Mouse (Mus musculus) fibroblast of lung, adult 2 months (primary cell): Measurements from ENCODE around the gene Olfr457.
"Not testable (repeated sequence)": the region's sequence is repeated elsewhere in the genome, so short reads cannot be mapped to it uniquely, and the experiment has no call there.

Source experiments
- DNase-seq: peaks from one replicate; pipeline ENCODE4 v3.0.0-alpha.2; 2011; ENCODE audit warnings: low read depth

The Olfr457 gene

GRCm38 (mm10) chr6:42476235-42476634, at the start of gene Olfr457:
TSS of gene Olfr457 (minus strand) at chr6:42476335.
- no peak for DNase-seq

GRCm38 (mm10) chr6:42513461-42513860, 37.3 kb upstream of the Olfr457 start:
- DNase-seq: peak; percentile 25

- no peak for DNase-seq
These were observed 33.2 kb upstream of the Olfr457 start for GRCm38 (mm10) chr6:42509311-42509710.

- DNase-seq: no peak
These were observed 27.3 kb upstream of the Olfr457 start for GRCm38 (mm10) chr6:42503478-42503877.

GRCm38 (mm10) chr6:42489731-42490130, 13.6 kb upstream of the Olfr457 start:
- DNase-seq: no peak

GRCm38 (mm10) chr6:42487114-42487513, 11.0 kb upstream of the Olfr457 start, which contains the start of gene Olfr456:
TSS of gene Olfr456 (minus strand) at chr6:42487214.
- DNase-seq: no peak

GRCm38 (mm10) chr6:42484633-42485032, 8.5 kb upstream of the Olfr457 start:
- DNase-seq: no peak

- DNase-seq: not testable (repeated sequence)
These were observed 4.8 kb downstream of the Olfr457 start for GRCm38 (mm10) chr6:42471298-42471697.

GRCm38 (mm10) chr6:42470542-42470941, 5.6 kb downstream of the Olfr457 start:
- DNase-seq: no peak

GRCm38 (mm10) chr6:42465096-42465495, 11.0 kb downstream of the Olfr457 start, which contains the start of gene Olfr458:
TSS of gene Olfr458 (minus strand) at chr6:42465196.
- no peak for DNase-seq

- DNase-seq: no peak
These were observed 28.8 kb downstream of the Olfr457 start for GRCm38 (mm10) chr6:42447381-42447780.

- no peak for DNase-seq
These were observed 31.6 kb downstream of the Olfr457 start for GRCm38 (mm10) chr6:42444491-42444890.

GRCm38 (mm10) chr6:42441395-42441794, 34.7 kb downstream of the Olfr457 start:
- no peak for DNase-seq

GRCm38 (mm10) chr6:42435490-42435889, 40.6 kb downstream of the Olfr457 start:
- no peak for DNase-seq

GRCm38 (mm10) chr6:42434446-42434845, 41.7 kb downstream of the Olfr457 start, which contains the start of gene Tas2r126:
TSS of gene Tas2r126 (plus strand) at chr6:42434535.
- DNase-seq: no peak

GRCm38 (mm10) chr6:42433554-42433953, 42.6 kb downstream of the Olfr457 start:
- no peak for DNase-seq

GRCm38 (mm10) chr6:42426337-42426736, 49.8 kb downstream of the Olfr457 start:
- DNase-seq: no peak

- DNase-seq: no peak
These were observed 51.7 kb downstream of the Olfr457 start for GRCm38 (mm10) chr6:42424472-42424871.

GRCm38 (mm10) chr6:42421439-42421838, 54.7 kb downstream of the Olfr457 start:
- DNase-seq: no peak

- peak; percentile 60 for DNase-seq
These were observed 56.7 kb downstream of the Olfr457 start for GRCm38 (mm10) chr6:42419443-42419842.
